Mouse (Mus musculus) heart, postnatal 0 days (tissue): ENCODE results near the gene Ar. TPM values are rescaled to one million over a fixed set of nuclear protein-coding genes. Genes with fewer than 3 reads are reported as not detected.

Source experiments
- ATAC-seq: fragments of 200-750 bp; cut with Nextera tagmentation; 2 replicates; pipeline ENCODE4 v1.8.0; 2017; ENCODE audit warnings: low read depth, moderate number of reproducible peaks, moderate library complexity; ENCODE audit not compliant: insufficient read depth
- DNase-seq: peaks from one replicate; pipeline ENCODE4 v3.0.0-alpha.2; 2016; ENCODE audit warnings: low spot score
- H3K27ac ChIP-seq: fragments of 300-500 bp; sonication (generic); 2 replicates; pipeline ENCODE4 v1.5.1; 2014; ENCODE audit warnings: low read depth, mild to moderate bottlenecking
- H3K27me3 ChIP-seq: fragments of 300-500 bp; sonication (generic); 2 replicates; pipeline ENCODE4 v1.6.1; 2014; ENCODE audit warnings: low read length, mixed read lengths; ENCODE audit not compliant: control insufficient read depth, insufficient read depth
- H3K36me3 ChIP-seq: fragments of 300-500 bp; sonication (generic); replicated peaks from 2 replicates; pipeline ENCODE4 v1.6.1; 2014; ENCODE audit warnings: low read length, mixed read lengths; ENCODE audit not compliant: control insufficient read depth, insufficient read depth
- H3K4me1 ChIP-seq: fragments of 300-500 bp; sonication (generic); 2 replicates; pipeline ENCODE4 v1.6.1; 2014; ENCODE audit warnings: antibody characterized with exemption; ENCODE audit not compliant: control insufficient read depth, insufficient read depth
- H3K4me2 ChIP-seq: fragments of 300-500 bp; sonication (generic); 2 replicates; pipeline ENCODE4 v1.6.1; 2014; ENCODE audit warnings: low read depth, mild to moderate bottlenecking, low read length, moderate library complexity
- H3K4me3 ChIP-seq: fragments of 300-500 bp; sonication (generic); 2 replicates; pipeline ENCODE4 v1.5.1; 2014; ENCODE audit warnings: low read depth, low read length
- H3K9ac ChIP-seq: fragments of 300-500 bp; sonication (generic); replicated peaks from 2 replicates; pipeline ENCODE4 v1.6.1; 2014; ENCODE audit warnings: low read depth, low read length, mixed read lengths
- H3K9me3 ChIP-seq: fragments of 300-500 bp; sonication (generic); replicated peaks from 2 replicates; pipeline ENCODE4 v1.6.1; 2016; ENCODE audit warnings: low read length; ENCODE audit not compliant: control insufficient read depth
- CTCF ChIP-seq: IDR thresholded peaks from 2 replicates; pipeline ENCODE4 v1.5.1; 2016; ENCODE audit warnings: antibody characterized with exemption, control low read depth, low read depth
- EP300 ChIP-seq: IDR thresholded peaks from 2 replicates; pipeline ENCODE4 v1.6.1; 2016; ENCODE audit warnings: antibody characterized with exemption, low read depth
- WGBS: fragments of 180-500 bp; shearing (Covaris S2); extraction: QIAGEN DNeasy Blood & Tissue Kit; methylation state at CpG from one replicate; pipeline ENCODE4 v1.1.7; 2014; 5-methylcytosine and 5-hydroxymethylcytosine counted together
- polyA plus RNA-seq: library from polyadenylated mRNA; unstranded; fragments of >200 nt; fragmentation: Nextera tagmentation; extraction: Ambion mirVana; gene quantifications from 2 replicates; pipeline ENCODE4 v1.2.1, GENCODE M21; 2015
- total RNA-seq: library from RNA; depleted of rRNA; stranded (reverse); fragments of >200 nt; gene quantifications from 2 replicates; pipeline ENCODE4 v1.2.3, GENCODE M21; 2014; ENCODE audit warnings: low replicate concordance; rRNA removed

The Ar gene
- total RNA-seq = 0.08 and 0.19 TPM in 2 replicates
- 0.15 and 0.21 TPM in 2 replicates for polyA plus RNA-seq

- no peak for TF ChIP-seq CTCF
- no peak for TF ChIP-seq EP300
- 18% methylated on average over 27 of the region's 27 CpGs for WGBS
- H3K9ac ChIP-seq = no peak within 1 kb of the TSS; the same call in 1 of the 2 replicates
- ATAC-seq = no peak
- no peaks in the 10 kb centered on the region for H3K36me3 ChIP-seq
- H3K27ac ChIP-seq = no peak within 1 kb of the TSS
- no peaks in the 10 kb centered on the region for H3K4me1 ChIP-seq
- no peaks in the 10 kb centered on the region for H3K9me3 ChIP-seq
- peak within 1 kb of the TSS; percentile 44 for H3K4me3 ChIP-seq
- H3K27me3 ChIP-seq = peaks cover 20% of the 10 kb centered on the region; the same call in 1 of the 2 replicates
- peak within 1 kb of the TSS; percentile 68 for H3K4me2 ChIP-seq
- no peak for DNase-seq
These were observed at the start of gene Ar for GRCm38 (mm10) chrX:98148531-98149342. Gene Ar (plus strand): TSS chrX:98148769.

- no peak for ATAC-seq
- Histone ChIP-seq H3K4me3 (peak overlapping the region; percentile 44), H3K36me3 (no peaks in the 10 kb centered on the region), H3K27me3 (peaks cover 20% of the 10 kb centered on the region; the same call in 1 of the 2 replicates), H3K9ac (no peak overlapping the region; the same call in 1 of the 2 replicates), H3K4me1 (no peaks in the 10 kb centered on the region), H3K27ac (no peak overlapping the region), H3K4me2 (peak overlapping the region; percentile 68), H3K9me3 (no peaks in the 10 kb centered on the region)
- no peak for TF ChIP-seq EP300
- TF ChIP-seq CTCF = no peak
- 18% methylated on average over 26 of the region's 30 CpGs for WGBS
- no peak for DNase-seq
These were observed 1.3 kb downstream of the Ar start for GRCm38 (mm10) chrX:98149724-98150392.

- Histone ChIP-seq H3K9me3 (no peaks in the 10 kb centered on the region), H3K4me2 (peak overlapping the region; percentile 68), H3K27ac (no peak overlapping the region), H3K9ac (no peak overlapping the region), H3K27me3 (peaks cover 20% of the 10 kb centered on the region; the same call in 1 of the 2 replicates), H3K36me3 (no peaks in the 10 kb centered on the region), H3K4me3 (peak overlapping the region; percentile 44), H3K4me1 (no peaks in the 10 kb centered on the region)
- WGBS = 21% methylated on average over 33 of the region's 33 CpGs
- TF ChIP-seq CTCF = no peak
- TF ChIP-seq EP300 = no peak
- no peak for DNase-seq
- ATAC-seq = no peak
These were observed 2.0 kb downstream of the Ar start for GRCm38 (mm10) chrX:98150393-98151119.

- Histone ChIP-seq H3K4me3 (no peak overlapping the region), H3K4me1 (no peaks in the 10 kb centered on the region), H3K9ac (no peak overlapping the region), H3K27ac (no peak overlapping the region), H3K27me3 (no peaks in the 10 kb centered on the region), H3K9me3 (no peaks in the 10 kb centered on the region), H3K36me3 (no peaks in the 10 kb centered on the region), H3K4me2 (no peak overlapping the region)
- TF ChIP-seq EP300 = no peak
- TF ChIP-seq CTCF = no peak
- DNase-seq (no peak), ATAC-seq (no peak)
These were observed 41.2 kb downstream of the Ar start for GRCm38 (mm10) chrX:98189759-98190158.

- no peak overlapping the region for H3K4me2 ChIP-seq
- no peaks in the 10 kb centered on the region for H3K9me3 ChIP-seq
- H3K27ac ChIP-seq = no peak overlapping the region
- H3K4me1 ChIP-seq = no peaks in the 10 kb centered on the region
- no peak for ATAC-seq
- H3K4me3 ChIP-seq = no peak overlapping the region
- 41% methylated on average over 3 of the region's 3 CpGs for WGBS
- H3K36me3 ChIP-seq = no peaks in the 10 kb centered on the region
- no peak for DNase-seq
- TF ChIP-seq CTCF = no peak
- no peak for TF ChIP-seq EP300
- no peaks in the 10 kb centered on the region for H3K27me3 ChIP-seq
- no peak overlapping the region for H3K9ac ChIP-seq
These were observed 57.2 kb downstream of the Ar start for GRCm38 (mm10) chrX:98205766-98206165.
